Mouse (Mus musculus) cortical plate, adult 2 months (tissue): ENCODE results near the gene Bud31. TPM values are rescaled to one million over a fixed set of nuclear protein-coding genes. Genes with fewer than 3 reads are reported as not detected.
A peak's percentile ranks its signal among the peaks of the same experiment; 100 is the strongest.
"Not testable (repeated sequence)": the region's sequence is repeated elsewhere in the genome, so short reads cannot be mapped to it uniquely, and the experiment has no call there.

ENCODE experiments used
- H3K27ac ChIP-seq: fragments of 200-500 bp; 2 replicates; pipeline ENCODE4 v1.5.1; 2012; ENCODE audit warnings: low read length, control low read depth, inconsistent platforms; ENCODE audit not compliant: insufficient read depth
- H3K4me1 ChIP-seq: fragments of 200-500 bp; 2 replicates; pipeline ENCODE4 v1.6.1; 2011; ENCODE audit warnings: low read length; ENCODE audit not compliant: control insufficient read depth, insufficient read depth
- H3K4me3 ChIP-seq: fragments of 200-500 bp; 2 replicates; pipeline ENCODE4 v1.5.1; 2011; ENCODE audit warnings: mild to moderate bottlenecking, low read length, control low read depth; ENCODE audit not compliant: insufficient read depth
- CTCF ChIP-seq: fragments of 200-500 bp; IDR thresholded peaks from 2 replicates; pipeline ENCODE4 v1.5.1; 2011; ENCODE audit warnings: mild to moderate bottlenecking, control low read depth, low read length; ENCODE audit not compliant: insufficient read depth; ENCODE audit errors: extremely low read depth
- POLR2A ChIP-seq: fragments of 200-500 bp; IDR thresholded peaks from 2 replicates; pipeline ENCODE4 v1.6.1; 2011; ENCODE audit warnings: mild to moderate bottlenecking, low read length, control low read depth; ENCODE audit not compliant: insufficient read depth; ENCODE audit errors: extremely low read depth
- polyA plus RNA-seq: library from polyadenylated mRNA; depleted of rRNA; stranded (reverse); fragments of >200 nt; gene quantifications from 2 replicates; pipeline ENCODE4 v1.2.3, GENCODE M21; 2012; rRNA removed

The Bud31 gene
- 104 and 105 TPM in 2 replicates for polyA plus RNA-seq

DNA sequence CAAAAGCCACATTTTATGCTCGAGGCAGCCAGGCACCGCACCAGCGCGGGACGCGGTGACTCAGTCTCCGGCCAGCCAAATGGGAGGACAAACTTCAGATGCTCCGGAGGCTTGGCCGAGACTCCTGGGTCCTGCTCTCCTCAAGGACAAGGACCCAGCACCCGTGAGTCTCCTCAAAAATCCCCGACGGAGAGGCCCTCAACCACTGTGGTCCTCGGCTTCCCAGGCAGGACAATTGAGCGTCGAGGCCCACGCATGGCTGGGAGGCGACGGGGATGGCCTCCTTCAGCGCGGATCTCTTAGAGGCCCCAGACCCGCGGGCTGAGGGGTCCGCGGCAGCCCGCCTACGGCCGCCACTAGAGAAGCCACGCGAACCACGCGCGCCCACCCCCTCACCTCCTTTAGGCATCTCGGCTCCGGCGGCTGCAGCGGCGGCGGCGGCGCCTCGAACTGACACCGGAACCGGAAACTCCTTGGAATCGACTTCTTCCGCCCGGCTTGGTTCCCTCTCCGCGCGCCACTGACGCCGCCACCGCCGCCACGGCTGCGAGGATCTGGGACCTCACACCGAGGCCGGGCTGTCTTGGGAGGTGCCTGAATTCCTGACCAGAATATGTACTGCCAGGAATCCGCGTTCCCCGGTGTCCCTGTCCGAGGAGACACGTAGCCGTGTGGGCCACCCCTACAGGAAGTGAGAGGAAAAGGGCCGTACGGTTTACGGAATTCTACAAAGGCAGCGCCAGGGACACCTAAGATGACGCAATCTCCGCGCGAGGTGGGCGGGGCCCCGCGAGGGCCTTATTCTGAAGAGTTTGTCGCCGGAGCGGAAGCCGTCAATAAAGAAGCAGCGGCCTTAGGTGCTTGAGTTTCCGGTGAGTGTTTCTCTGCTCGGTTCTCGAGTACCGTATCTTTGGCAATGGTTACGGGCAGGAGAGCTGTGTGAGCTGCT is at the start of gene Bud31, which contains the start of gene Pdap1:
TSS of gene Bud31 (plus strand) at position 792 of the 949 bp plus-strand sequence.
TSS of gene Pdap1 (minus strand) at position 668 of the 949 bp plus-strand sequence.
- peak within 1 kb of the TSS; percentile 52 for H3K4me3 ChIP-seq
- peaks cover 5% of the 10 kb centered on the region; the same call in 1 of the 2 replicates for H3K4me1 ChIP-seq
- TF ChIP-seq CTCF (no peak), POLR2A (peak; percentile 91)
- H3K27ac ChIP-seq, result peak within 1 kb of the TSS; percentile 98

DNA sequence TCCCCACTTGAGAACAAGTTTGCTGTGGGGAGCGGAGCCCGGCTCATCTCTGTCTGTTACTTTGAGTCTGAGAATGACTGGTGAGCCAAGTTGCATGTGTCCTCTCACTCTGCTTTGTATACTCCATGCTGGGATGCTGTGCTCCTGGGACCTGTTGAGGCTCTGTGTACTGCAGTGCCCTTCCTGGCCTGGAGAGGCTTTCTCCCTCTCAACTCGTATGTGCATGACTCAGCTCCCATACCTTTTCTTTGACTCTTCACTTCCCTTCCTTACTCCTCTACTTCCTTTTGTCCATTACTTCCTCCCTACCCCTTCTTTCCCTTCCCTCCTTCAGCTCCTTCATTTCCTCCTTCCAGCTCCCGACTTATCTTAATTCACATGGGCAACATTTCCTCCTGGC is 44.0 kb upstream of the Bud31 start:
- no peak for TF ChIP-seq POLR2A
- no peak for TF ChIP-seq CTCF

DNA sequence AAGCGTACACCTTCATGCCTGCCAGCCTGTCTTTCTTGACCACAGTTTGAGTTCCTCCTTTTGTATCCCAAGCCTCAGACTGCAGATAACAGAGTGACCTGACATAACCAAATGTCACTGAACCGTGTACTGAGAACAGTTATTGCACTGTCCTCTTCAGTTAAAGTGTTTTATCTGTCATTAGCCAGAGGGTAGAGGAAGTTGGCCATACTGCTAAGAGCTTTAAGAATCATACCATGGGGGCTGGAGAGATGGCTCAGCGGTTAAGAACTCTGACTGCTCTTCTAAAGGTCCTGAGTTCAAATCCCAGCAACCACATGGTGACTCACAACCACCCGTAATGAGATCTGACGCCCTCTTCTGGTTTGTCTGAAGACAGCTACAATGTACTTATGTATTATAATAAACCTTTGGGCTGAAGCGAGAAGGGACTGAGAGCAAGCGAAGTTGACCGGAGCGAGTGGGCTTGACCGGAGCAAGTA is 41.8 kb upstream of the Bud31 start:
- no peak overlapping the region for H3K4me3 ChIP-seq
- H3K27ac ChIP-seq, result no peak overlapping the region
- H3K4me1 ChIP-seq, result no peaks in the 10 kb centered on the region
- no peak for TF ChIP-seq CTCF
- no peak for TF ChIP-seq POLR2A

More for the DNA sequence above, 44.0 kb upstream of the Bud31 start:
- no peaks in the 10 kb centered on the region for H3K4me1 ChIP-seq
- no peak overlapping the region for H3K4me3 ChIP-seq
- H3K27ac ChIP-seq, result no peak overlapping the region

DNA sequence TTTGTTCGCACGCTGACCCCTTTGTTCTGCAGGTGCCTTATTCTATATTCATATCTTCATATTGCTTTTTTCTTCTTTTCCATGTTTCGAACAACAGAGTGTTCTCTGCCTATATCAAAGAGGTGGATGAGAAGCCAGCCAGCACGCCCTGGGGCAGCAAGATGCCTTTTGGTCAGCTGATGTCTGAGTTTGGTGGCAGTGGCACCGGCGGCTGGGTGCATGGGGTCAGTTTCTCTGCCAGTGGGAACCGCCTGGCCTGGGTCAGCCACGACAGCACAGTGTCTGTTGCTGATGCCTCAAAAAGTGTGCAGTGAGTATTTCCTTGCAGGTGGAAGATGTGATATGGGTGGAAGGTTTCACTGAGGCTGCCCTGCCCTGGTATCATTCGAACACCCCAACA is 39.2 kb upstream of the Bud31 start:
- H3K4me1 ChIP-seq, result 0 out of 2 replicates have a peak, but pooled peaks cover 2% of the 10 kb centered on the region
- no peak for TF ChIP-seq POLR2A
- no peak for TF ChIP-seq CTCF
- H3K4me3 ChIP-seq, result no peak overlapping the region

DNA sequence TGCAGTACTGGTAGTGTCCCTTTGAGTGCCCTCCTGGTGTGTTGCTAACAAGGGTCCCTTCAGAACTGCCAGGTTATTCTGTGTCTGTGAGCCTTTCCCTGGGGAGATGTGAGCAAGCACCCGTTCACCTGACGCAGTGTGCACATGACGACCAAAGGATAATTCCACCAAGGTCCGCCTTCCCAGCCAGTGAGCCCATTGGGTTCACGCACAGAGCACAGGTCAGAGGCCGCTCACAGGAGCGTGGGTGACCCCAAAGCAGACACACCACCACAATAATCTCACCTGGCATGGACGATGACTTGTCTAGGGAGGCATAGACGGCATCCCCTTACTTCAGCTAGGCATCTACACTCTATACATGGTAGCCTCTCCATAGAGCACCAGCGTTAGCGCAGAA is 38.7 kb upstream of the Bud31 start:
- not testable (repeated sequence) for H3K27ac ChIP-seq, H3K4me1 ChIP-seq, H3K4me3 ChIP-seq

More for the DNA sequence above, 39.2 kb upstream of the Bud31 start:
- H3K27ac ChIP-seq, result no peak overlapping the region

DNA sequence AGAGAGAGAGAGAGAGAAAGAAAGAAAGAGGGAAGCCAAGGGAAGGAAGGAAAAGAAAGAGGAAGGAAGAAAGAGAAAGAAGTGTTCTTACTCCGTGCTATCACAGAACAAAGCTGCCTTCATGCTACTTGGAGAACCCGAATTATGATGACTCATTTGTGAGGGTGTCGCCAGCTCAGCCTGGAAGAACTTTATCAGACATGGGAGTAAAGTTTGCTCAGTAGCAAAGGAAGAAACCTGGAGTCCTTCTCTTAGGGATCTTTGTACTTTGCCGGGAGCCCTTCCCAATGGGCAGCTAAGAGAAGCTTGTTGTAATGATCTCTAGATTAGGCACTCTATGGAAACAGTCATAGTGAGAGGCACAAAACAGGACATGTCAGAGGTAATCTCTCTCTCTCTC is 37.5 kb upstream of the Bud31 start:
- H3K27ac ChIP-seq, result no peak overlapping the region
- no peak for TF ChIP-seq CTCF
- no peak for TF ChIP-seq POLR2A
- H3K4me1 ChIP-seq, result 0 out of 2 replicates have a peak, but pooled peaks cover 2% of the 10 kb centered on the region
- no peak overlapping the region for H3K4me3 ChIP-seq

DNA sequence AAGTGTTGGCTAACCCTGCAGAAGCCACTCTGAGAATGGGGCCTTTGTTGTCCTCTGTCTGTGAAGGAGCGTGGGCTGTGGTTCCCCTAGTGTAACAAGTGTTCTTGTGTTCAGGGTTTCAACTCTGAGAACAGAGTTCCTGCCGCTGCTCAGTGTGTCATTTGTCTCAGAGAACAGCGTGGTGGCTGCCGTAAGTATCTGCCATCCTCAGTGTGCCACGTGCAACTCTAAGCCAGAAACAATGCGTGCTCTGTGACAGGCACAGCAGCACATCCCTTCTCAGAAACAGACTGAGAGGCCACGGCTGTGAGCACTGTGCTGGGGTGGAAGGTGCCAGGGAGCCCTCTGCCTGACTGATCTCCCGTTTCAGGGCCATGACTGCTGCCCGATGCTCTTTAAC is 35.8 kb upstream of the Bud31 start:
- Histone ChIP-seq H3K27ac (peak overlapping the region; percentile 79), H3K4me3 (no peak overlapping the region)
- TF ChIP-seq CTCF (no peak), POLR2A (peak; percentile 31; the same call in 1 of the 2 replicates)

DNA sequence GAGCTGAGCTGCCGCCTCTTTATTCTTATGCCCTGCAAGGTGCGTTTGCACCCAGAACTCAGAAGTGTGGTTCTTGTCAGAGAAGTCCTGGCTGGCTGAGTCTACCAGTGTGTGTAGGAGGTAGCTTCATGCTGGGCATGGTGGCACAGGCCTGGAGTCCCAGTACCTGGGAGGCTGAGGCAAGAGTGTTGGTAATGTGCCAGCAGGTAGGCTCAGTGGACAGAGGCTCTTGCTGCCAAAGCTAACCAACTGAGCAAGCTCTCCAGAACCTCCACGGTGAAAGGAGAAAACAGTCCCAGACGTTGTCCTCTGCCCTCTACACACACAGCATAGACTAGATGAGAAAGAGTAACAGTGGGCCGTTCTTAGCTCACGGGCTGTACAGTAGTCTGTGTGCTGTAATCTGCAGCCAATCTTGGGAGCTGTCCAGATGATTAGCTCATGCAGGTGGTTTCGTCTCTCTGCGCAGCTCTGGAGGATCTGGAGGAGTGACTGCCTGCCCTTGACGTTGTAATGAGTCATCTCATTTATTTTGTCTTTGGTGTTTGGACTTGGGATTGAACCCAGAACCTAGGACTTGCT is 34.4 kb upstream of the Bud31 start:
- TF ChIP-seq POLR2A (no peak), CTCF (no peak)

More for the DNA sequence above, 35.8 kb upstream of the Bud31 start:
- 0 out of 2 replicates have a peak, but pooled peaks cover 2% of the 10 kb centered on the region for H3K4me1 ChIP-seq

DNA sequence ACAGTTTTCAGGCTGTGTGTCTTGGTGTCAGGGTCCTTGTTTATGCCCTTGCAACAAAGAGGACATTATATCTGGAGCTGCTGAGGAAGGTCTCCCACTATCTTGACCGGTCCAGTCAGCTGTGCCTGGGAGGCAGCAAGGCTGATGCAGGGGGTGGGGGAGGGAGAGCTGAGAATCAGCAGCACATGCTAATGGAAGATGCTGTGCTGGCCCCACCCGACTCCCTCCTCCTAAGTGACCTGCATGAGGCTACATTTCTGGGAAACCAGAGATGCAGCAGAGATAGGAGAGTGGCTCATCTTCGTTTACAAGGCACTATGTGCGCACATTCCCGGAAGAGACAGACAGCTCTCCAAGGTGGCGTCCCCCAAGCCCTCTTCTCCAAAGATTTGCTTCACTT is 29.8 kb upstream of the Bud31 start:
- Histone ChIP-seq H3K27ac (no peak overlapping the region), H3K4me3 (no peak overlapping the region), H3K4me1 (0 out of 2 replicates have a peak, but pooled peaks cover 2% of the 10 kb centered on the region)
- no peak for TF ChIP-seq POLR2A
- no peak for TF ChIP-seq CTCF

More for the DNA sequence above, 34.4 kb upstream of the Bud31 start:
- Histone ChIP-seq H3K4me3 (no peak overlapping the region), H3K4me1 (0 out of 2 replicates have a peak, but pooled peaks cover 2% of the 10 kb centered on the region), H3K27ac (0 out of 2 replicates have a peak overlapping the region, but pooled peaks have one; percentile 32)

DNA sequence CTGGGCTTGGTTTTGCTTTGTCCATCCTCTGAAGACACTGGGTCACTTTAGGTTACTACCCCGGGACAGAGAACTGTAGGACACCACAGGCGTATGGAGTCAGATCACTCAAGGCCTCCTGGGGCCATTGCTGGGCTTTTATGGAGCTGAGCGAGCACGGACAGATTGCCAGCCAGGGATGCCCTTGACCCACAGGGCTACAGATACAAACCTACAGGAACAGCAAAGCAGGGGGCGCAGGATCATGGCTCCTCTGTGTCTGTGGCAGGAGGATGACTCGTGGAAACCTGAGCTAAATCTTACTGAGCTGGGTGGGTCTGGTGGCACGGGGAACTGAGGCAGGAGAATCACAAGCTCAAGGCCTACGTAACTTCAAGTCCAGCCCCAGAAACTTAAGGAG is 27.6 kb upstream of the Bud31 start:
- no peak overlapping the region for H3K27ac ChIP-seq
- H3K4me3 ChIP-seq, result no peak overlapping the region
- H3K4me1 ChIP-seq, result no peaks in the 10 kb centered on the region
- TF ChIP-seq CTCF, result no peak
- TF ChIP-seq POLR2A, result no peak
